Mouse (Mus musculus) liver, embryonic 12.5 days (tissue): Measurements from ENCODE around the gene Ddx21. TPM values are rescaled to one million over a fixed set of nuclear protein-coding genes. Genes with fewer than 3 reads are reported as not detected.
"Not testable (repeated sequence)": the region's sequence is repeated elsewhere in the genome, so short reads cannot be mapped to it uniquely, and the experiment has no call there.

Source experiments
- ATAC-seq: fragments of 200-750 bp; cut with Nextera tagmentation; 2 replicates; pipeline ENCODE4 v1.8.0; 2017; ENCODE audit warnings: moderate number of reproducible peaks, mild to moderate bottlenecking, moderate library complexity
- H3K27ac ChIP-seq: fragments of 300-500 bp; sonication (generic); 2 replicates; pipeline ENCODE4 v1.5.1; 2016; ENCODE audit warnings: mild to moderate bottlenecking
- H3K27me3 ChIP-seq: fragments of 300-500 bp; sonication (generic); replicated peaks from 2 replicates; pipeline ENCODE4 v1.6.1; 2016; ENCODE audit warnings: mild to moderate bottlenecking, moderate library complexity
- H3K36me3 ChIP-seq: fragments of 300-500 bp; sonication (generic); 2 replicates; pipeline ENCODE4 v1.6.1; 2016; ENCODE audit warnings: mild to moderate bottlenecking, moderate library complexity
- H3K4me1 ChIP-seq: fragments of 300-500 bp; sonication (generic); 2 replicates; pipeline ENCODE4 v1.6.1; 2016
- H3K4me2 ChIP-seq: fragments of 300-500 bp; sonication (generic); 2 replicates; pipeline ENCODE4 v1.6.1; 2016; ENCODE audit warnings: mild to moderate bottlenecking, moderate library complexity
- H3K4me3 ChIP-seq: fragments of 300-500 bp; sonication (generic); 2 replicates; pipeline ENCODE4 v1.5.1; 2016; ENCODE audit warnings: mild to moderate bottlenecking, moderate library complexity
- H3K9ac ChIP-seq: fragments of 300-500 bp; sonication (generic); 2 replicates; pipeline ENCODE4 v1.6.1; 2016; ENCODE audit warnings: mild to moderate bottlenecking, moderate library complexity
- H3K9me3 ChIP-seq: fragments of 300-500 bp; sonication (generic); replicated peaks from 2 replicates; pipeline ENCODE4 v1.6.1; 2016; ENCODE audit warnings: mild to moderate bottlenecking, moderate library complexity
- WGBS: fragments of 180-500 bp; shearing (Covaris S2); methylation state at CpG from one replicate; pipeline ENCODE4 v1.1.7; 2016; ENCODE audit not compliant: insufficient replicate concordance; 5-methylcytosine and 5-hydroxymethylcytosine counted together
- polyA plus RNA-seq: library from polyadenylated mRNA; unstranded; fragments of >200 nt; fragmentation: Nextera tagmentation; extraction: Ambion mirVana; gene quantifications from 2 replicates; pipeline ENCODE4 v1.2.1, GENCODE M21; 2016

Gene Ddx21
- polyA plus RNA-seq, 1 experiment from 2014 or later = 40.6 TPM

GRCm38 (mm10) chr10:62590200-62590599 lies 11.9 kb downstream of the Ddx21 start:
- H3K9ac ChIP-seq = no peak overlapping the region
- peaks cover 8% of the 10 kb centered on the region; the same call in 1 of the 2 replicates for H3K4me1 ChIP-seq

GRCm38 (mm10) chr10:62588616-62589015 lies 13.5 kb downstream of the Ddx21 start:
- Histone ChIP-seq H3K9me3 (no peaks in the 10 kb centered on the region), H3K4me3 (no peak overlapping the region), H3K9ac (no peak overlapping the region), H3K36me3 (peaks cover 100% of the 10 kb centered on the region), H3K4me1 (peaks cover 8% of the 10 kb centered on the region; the same call in 1 of the 2 replicates), H3K27ac (no peak overlapping the region), H3K4me2 (no peak overlapping the region), H3K27me3 (no peaks in the 10 kb centered on the region)
- 79% methylated on average over 4 of the region's 4 CpGs for WGBS
- no peak for ATAC-seq

More at GRCm38 (mm10) chr10:62590200-62590599, 11.9 kb downstream of the Ddx21 start:
- Histone ChIP-seq H3K4me2 (no peak overlapping the region), H3K27me3 (no peaks in the 10 kb centered on the region), H3K9me3 (no peaks in the 10 kb centered on the region), H3K27ac (no peak overlapping the region), H3K4me3 (no peak overlapping the region), H3K36me3 (peaks cover 100% of the 10 kb centered on the region)
- ATAC-seq = peak; percentile 60
- WGBS = 41% methylated on average over 6 of the region's 6 CpGs

GRCm38 (mm10) chr10:62583245-62583644 lies 18.8 kb downstream of the Ddx21 start:
- Histone ChIP-seq H3K4me3 (no peak overlapping the region), H3K36me3 (peaks cover 88% of the 10 kb centered on the region), H3K9ac (no peak overlapping the region), H3K27ac (no peak overlapping the region), H3K9me3 (no peaks in the 10 kb centered on the region), H3K4me2 (no peak overlapping the region), H3K4me1 (peaks cover 4% of the 10 kb centered on the region), H3K27me3 (no peaks in the 10 kb centered on the region)
- ATAC-seq = no peak
- WGBS = 59% methylated on average over 1 of the region's 1 CpGs

- Histone ChIP-seq H3K4me3 (no peak overlapping the region), H3K27ac (no peak overlapping the region), H3K4me2 (no peak overlapping the region), H3K4me1 (peaks cover 6% of the 10 kb centered on the region), H3K27me3 (no peaks in the 10 kb centered on the region), H3K9ac (no peak overlapping the region), H3K9me3 (no peaks in the 10 kb centered on the region), H3K36me3 (peaks cover 82% of the 10 kb centered on the region)
- 78% methylated on average over 7 of the region's 7 CpGs for WGBS
- no peak for ATAC-seq
Observed at GRCm38 (mm10) chr10:62582701-62583100, 19.4 kb downstream of the Ddx21 start.

- no peak overlapping the region for H3K27ac ChIP-seq
- no peak overlapping the region for H3K4me2 ChIP-seq
- H3K27me3 ChIP-seq = no peaks in the 10 kb centered on the region
- H3K36me3 ChIP-seq = peaks cover 78% of the 10 kb centered on the region
- WGBS = 85% methylated on average over 17 of the region's 17 CpGs
- H3K9me3 ChIP-seq = no peaks in the 10 kb centered on the region
- no peak overlapping the region for H3K4me3 ChIP-seq
- H3K9ac ChIP-seq = no peak overlapping the region
- H3K4me1 ChIP-seq = peaks cover 10% of the 10 kb centered on the region
- no peak for ATAC-seq
Observed at GRCm38 (mm10) chr10:62582263-62582662, 19.8 kb downstream of the Ddx21 start.

GRCm38 (mm10) chr10:62579129-62579528 lies 23.0 kb downstream of the Ddx21 start:
- not testable (repeated sequence) for H3K4me2 ChIP-seq, H3K27me3 ChIP-seq, H3K9me3 ChIP-seq, ATAC-seq, H3K9ac ChIP-seq, H3K4me3 ChIP-seq, H3K27ac ChIP-seq
- Histone ChIP-seq H3K4me1 (peaks cover 21% of the 10 kb centered on the region), H3K36me3 (peaks cover 63% of the 10 kb centered on the region)
- 82% methylated on average over 12 of the region's 13 CpGs for WGBS

GRCm38 (mm10) chr10:62578338-62579100 lies 23.6 kb downstream of the Ddx21 start, which contains the start of gene Kif1bp:
TSS of gene Kif1bp (minus strand) at chr10:62578457.
- Histone ChIP-seq H3K4me2 (peak within 1 kb of the TSS; percentile 97), H3K4me1 (peaks cover 21% of the 10 kb centered on the region), H3K36me3 (peaks cover 63% of the 10 kb centered on the region), H3K27me3 (no peaks in the 10 kb centered on the region), H3K9ac (peak within 1 kb of the TSS; percentile 80), H3K9me3 (no peaks in the 10 kb centered on the region), H3K4me3 (peak within 1 kb of the TSS; percentile 89), H3K27ac (peak within 1 kb of the TSS; percentile 75)
- ATAC-seq = peak; percentile 97
- WGBS = 6% methylated on average over 33 of the region's 33 CpGs

- Histone ChIP-seq H3K27ac (peak overlapping the region; percentile 75), H3K9ac (peak overlapping the region; percentile 80), H3K9me3 (no peaks in the 10 kb centered on the region), H3K27me3 (no peaks in the 10 kb centered on the region), H3K4me1 (peaks cover 21% of the 10 kb centered on the region), H3K36me3 (peaks cover 62% of the 10 kb centered on the region), H3K4me2 (peak overlapping the region; percentile 97), H3K4me3 (peak overlapping the region; percentile 89)
- ATAC-seq = peak; percentile 86
- 3% methylated on average over 54 of the region's 54 CpGs for WGBS
Observed at GRCm38 (mm10) chr10:62577673-62578337, 24.3 kb downstream of the Ddx21 start.

- peaks cover 59% of the 10 kb centered on the region for H3K36me3 ChIP-seq
- H3K9ac ChIP-seq = no peak overlapping the region
- ATAC-seq = no peak
- peaks cover 21% of the 10 kb centered on the region for H3K4me1 ChIP-seq
- H3K4me2 ChIP-seq = no peak overlapping the region
- WGBS = 82% methylated on average over 13 of the region's 13 CpGs
- H3K27me3 ChIP-seq = no peaks in the 10 kb centered on the region
- H3K4me3 ChIP-seq = no peak overlapping the region
- no peak overlapping the region for H3K27ac ChIP-seq
- no peaks in the 10 kb centered on the region for H3K9me3 ChIP-seq
Observed at GRCm38 (mm10) chr10:62575001-62575400, 27.1 kb downstream of the Ddx21 start.

GRCm38 (mm10) chr10:62570126-62570871 lies 31.8 kb downstream of the Ddx21 start:
- Histone ChIP-seq H3K4me2 (no peak overlapping the region), H3K27ac (no peak overlapping the region), H3K27me3 (no peaks in the 10 kb centered on the region), H3K9ac (no peak overlapping the region), H3K9me3 (no peaks in the 10 kb centered on the region), H3K4me1 (peaks cover 7% of the 10 kb centered on the region; the same call in 1 of the 2 replicates), H3K36me3 (peaks cover 89% of the 10 kb centered on the region), H3K4me3 (no peak overlapping the region)
- WGBS = 80% methylated on average over 7 of the region's 7 CpGs
- no peak for ATAC-seq

GRCm38 (mm10) chr10:62568861-62569260 lies 33.2 kb downstream of the Ddx21 start:
- H3K4me2 ChIP-seq = no peak overlapping the region
- H3K4me1 ChIP-seq = peaks cover 7% of the 10 kb centered on the region; the same call in 1 of the 2 replicates
- peaks cover 90% of the 10 kb centered on the region for H3K36me3 ChIP-seq
- no peaks in the 10 kb centered on the region for H3K27me3 ChIP-seq
- H3K9ac ChIP-seq = no peak overlapping the region
- no peak overlapping the region for H3K4me3 ChIP-seq
- WGBS = 44% methylated on average over 4 of the region's 4 CpGs
- H3K27ac ChIP-seq = no peak overlapping the region
- no peaks in the 10 kb centered on the region for H3K9me3 ChIP-seq
- no peak for ATAC-seq

- ATAC-seq = no peak
- H3K4me2 ChIP-seq = no peak overlapping the region
- no peak overlapping the region for H3K4me3 ChIP-seq
- H3K36me3 ChIP-seq = peaks cover 39% of the 10 kb centered on the region
- no peaks in the 10 kb centered on the region for H3K9me3 ChIP-seq
- WGBS = 87% methylated on average over 1 of the region's 1 CpGs
- H3K9ac ChIP-seq = no peak overlapping the region
- H3K27ac ChIP-seq = no peak overlapping the region
- H3K27me3 ChIP-seq = no peaks in the 10 kb centered on the region
- peaks cover 19% of the 10 kb centered on the region for H3K4me1 ChIP-seq
Observed at GRCm38 (mm10) chr10:62557736-62558135, 44.3 kb downstream of the Ddx21 start.
